Mouse (Mus musculus) hindbrain, embryonic 16.5 days (tissue): ENCODE measurements around the gene Gm884. TPM values are rescaled to one million over a fixed set of nuclear protein-coding genes. Genes with fewer than 3 reads are reported as not detected.

Experiments
- ATAC-seq: fragments of 200-750 bp; cut with Nextera tagmentation; 2 replicates; pipeline ENCODE4 v1.8.0; 2017; ENCODE audit warnings: moderate TSS enrichment, moderate library complexity
- H3K27ac ChIP-seq: fragments of 300-500 bp; sonication (generic); 2 replicates; pipeline ENCODE4 v1.5.1; 2014; ENCODE audit warnings: low read depth, mild to moderate bottlenecking, control low read depth, low read length, moderate library complexity
- H3K27me3 ChIP-seq: fragments of 300-500 bp; sonication (generic); replicated peaks from 2 replicates; pipeline ENCODE4 v1.6.1; 2014; ENCODE audit warnings: low read length; ENCODE audit not compliant: control insufficient read depth, insufficient read depth
- H3K36me3 ChIP-seq: fragments of 300-500 bp; sonication (generic); 2 replicates; pipeline ENCODE4 v1.6.1; 2014; ENCODE audit warnings: mild to moderate bottlenecking, low read length, moderate library complexity, mixed read lengths; ENCODE audit not compliant: control insufficient read depth, insufficient read depth
- H3K4me1 ChIP-seq: fragments of 300-500 bp; sonication (generic); 2 replicates; pipeline ENCODE4 v1.6.1; 2014; ENCODE audit warnings: low read depth, low read length; ENCODE audit not compliant: control insufficient read depth, insufficient read depth
- H3K4me2 ChIP-seq: fragments of 300-500 bp; sonication (generic); 2 replicates; pipeline ENCODE4 v1.6.1; 2014; ENCODE audit warnings: mild to moderate bottlenecking, low read length, control low read depth, moderate library complexity
- H3K4me3 ChIP-seq: fragments of 300-500 bp; sonication (generic); 2 replicates; pipeline ENCODE4 v1.5.1; 2014; ENCODE audit warnings: mild to moderate bottlenecking, low read length, control low read depth, moderate library complexity
- H3K9ac ChIP-seq: fragments of 300-500 bp; sonication (generic); 2 replicates; pipeline ENCODE4 v1.6.1; 2014; ENCODE audit warnings: low read depth, mild to moderate bottlenecking, control low read depth, low read length, moderate library complexity
- H3K9me3 ChIP-seq: fragments of 300-500 bp; sonication (generic); 2 replicates; pipeline ENCODE4 v1.6.1; 2014; ENCODE audit warnings: mild to moderate bottlenecking, low read length, moderate library complexity; ENCODE audit not compliant: control insufficient read depth
- WGBS: fragments of 180-500 bp; shearing (Covaris S2); extraction: QIAGEN DNeasy Blood & Tissue Kit; methylation state at CpG from one replicate; pipeline ENCODE4 v1.1.7; 2014; 5-methylcytosine and 5-hydroxymethylcytosine counted together
- polyA plus RNA-seq: library from polyadenylated mRNA; unstranded; fragments of >200 nt; fragmentation: Nextera tagmentation; extraction: Ambion mirVana; gene quantifications from 2 replicates; pipeline ENCODE4 v1.2.1, GENCODE M21; 2015

The Gm884 gene
- polyA plus RNA-seq, 1 experiment from 2014 or later = not detected

DNA sequence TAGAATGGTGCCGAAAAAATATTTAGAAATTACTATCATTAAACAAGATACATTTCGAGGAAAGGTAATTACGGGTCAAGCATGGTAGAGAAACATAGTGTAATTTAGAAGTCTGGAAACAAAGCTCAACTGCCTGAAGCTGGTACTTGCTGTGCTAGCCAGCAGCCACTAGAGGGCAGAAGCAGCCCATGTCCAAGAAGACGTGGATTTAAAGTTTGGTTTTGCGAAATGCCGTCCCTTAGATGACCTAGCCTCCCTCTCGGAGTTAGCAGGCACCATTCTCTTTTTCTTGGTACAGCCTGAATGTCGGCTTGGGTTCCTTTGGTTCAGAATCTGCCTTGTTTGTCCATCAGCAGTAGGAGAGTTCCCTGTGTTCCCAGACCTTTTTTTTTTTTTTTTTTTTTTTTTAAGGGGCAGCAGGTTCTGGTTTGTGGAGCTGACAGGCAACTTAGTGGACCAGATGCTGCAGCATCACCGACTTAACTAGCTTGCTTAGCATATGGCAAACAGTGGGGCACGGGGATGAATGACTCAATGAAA lies 18.5 kb upstream of the Gm884 start:
- Histone ChIP-seq H3K4me1 (no peaks in the 10 kb centered on the region), H3K9me3 (no peaks in the 10 kb centered on the region), H3K36me3 (no peaks in the 10 kb centered on the region), H3K9ac (no peak overlapping the region), H3K27me3 (no peaks in the 10 kb centered on the region; the same call in 1 of the 2 replicates), H3K4me2 (peak overlapping the region; percentile 41), H3K4me3 (no peak overlapping the region), H3K27ac (no peak overlapping the region)
- WGBS = 6% methylated on average over 10 of the region's 10 CpGs
- no peak for ATAC-seq

DNA sequence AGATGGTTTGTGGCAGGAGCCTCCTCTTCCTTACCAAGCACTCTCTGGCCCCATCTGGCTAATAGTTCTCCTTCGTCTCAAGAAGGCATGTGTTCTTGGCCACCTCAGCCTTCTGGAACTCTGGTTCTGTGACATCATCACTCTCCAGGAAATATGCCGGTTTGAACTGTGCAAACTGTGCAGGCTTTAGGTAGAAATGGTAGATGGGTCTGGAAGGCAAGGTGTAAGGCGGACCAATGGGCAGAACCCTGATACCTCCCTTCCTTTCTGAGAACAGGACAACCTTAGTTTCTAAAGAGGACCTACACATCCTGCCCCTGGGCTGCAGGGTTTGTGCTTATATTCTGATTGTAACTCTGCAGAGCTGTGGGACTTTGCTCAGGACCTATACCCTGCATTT lies 17.9 kb upstream of the Gm884 start, which contains the start of gene Lyzl6:
Gene Lyzl6 (minus strand): TSS at position 101 of the 400 bp plus-strand sequence.
- WGBS = 87% methylated on average over 3 of the region's 3 CpGs
- no peaks in the 10 kb centered on the region for H3K36me3 ChIP-seq
- no peaks in the 10 kb centered on the region for H3K4me1 ChIP-seq
- H3K9ac ChIP-seq = no peak within 1 kb of the TSS
- no peaks in the 10 kb centered on the region; the same call in 1 of the 2 replicates for H3K27me3 ChIP-seq
- H3K9me3 ChIP-seq = no peaks in the 10 kb centered on the region
- H3K4me3 ChIP-seq = no peak within 1 kb of the TSS
- no peak within 1 kb of the TSS for H3K27ac ChIP-seq
- H3K4me2 ChIP-seq = peak within 1 kb of the TSS; percentile 41
- no peak for ATAC-seq

DNA sequence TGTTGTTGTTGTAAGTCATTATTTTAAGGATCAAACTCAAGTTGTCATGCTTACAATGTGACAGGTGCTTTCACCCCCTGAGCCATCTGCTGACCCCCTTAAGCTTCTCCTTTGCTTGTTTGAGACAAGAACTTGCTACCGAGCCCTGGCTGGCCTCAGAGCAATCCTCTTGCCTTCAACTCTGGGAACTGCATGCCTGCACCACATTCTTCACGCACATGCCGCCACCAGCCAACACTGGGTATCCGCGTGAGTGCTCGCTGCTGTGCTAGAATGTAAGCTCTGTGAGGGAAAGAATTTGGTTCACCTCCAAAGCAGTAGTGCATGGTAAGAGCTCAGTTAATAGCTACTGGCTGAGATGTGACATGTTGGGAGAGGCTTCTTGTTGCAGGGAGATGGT lies 15.3 kb upstream of the Gm884 start:
- Histone ChIP-seq H3K4me3 (no peak overlapping the region), H3K9ac (no peak overlapping the region), H3K4me2 (no peak overlapping the region), H3K9me3 (no peaks in the 10 kb centered on the region), H3K36me3 (no peaks in the 10 kb centered on the region), H3K27ac (no peak overlapping the region), H3K27me3 (no peaks in the 10 kb centered on the region; the same call in 1 of the 2 replicates), H3K4me1 (no peaks in the 10 kb centered on the region)
- no peak for ATAC-seq
- WGBS = 79% methylated on average over 6 of the region's 6 CpGs

DNA sequence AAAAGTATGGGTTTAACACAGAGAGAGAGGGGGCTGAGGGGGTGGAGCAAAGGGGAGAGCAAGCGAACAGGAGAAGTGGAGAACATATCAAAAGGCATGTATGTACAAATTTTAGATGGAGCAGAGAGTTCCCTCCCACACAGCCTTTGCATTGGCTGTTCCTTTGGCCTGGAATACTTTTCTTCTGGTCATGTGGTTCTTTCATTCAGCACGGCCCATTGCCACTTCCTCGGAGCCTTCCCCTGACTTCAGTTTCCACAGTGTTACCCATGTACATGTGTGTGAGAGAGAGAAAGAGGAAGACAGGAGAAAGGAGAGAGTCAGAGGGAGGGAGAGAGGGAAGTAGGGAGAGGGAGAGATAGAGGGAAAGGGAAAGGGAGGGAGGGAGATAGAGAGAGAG lies 14.5 kb upstream of the Gm884 start:
- H3K4me1 ChIP-seq = no peaks in the 10 kb centered on the region
- H3K36me3 ChIP-seq = no peaks in the 10 kb centered on the region
- H3K27ac ChIP-seq = no peak overlapping the region
- H3K4me2 ChIP-seq = no peak overlapping the region
- H3K27me3 ChIP-seq = no peaks in the 10 kb centered on the region; the same call in 1 of the 2 replicates
- WGBS = 88% methylated on average over 3 of the region's 3 CpGs
- no peak for ATAC-seq
- no peak overlapping the region for H3K9ac ChIP-seq
- H3K4me3 ChIP-seq = no peak overlapping the region
- H3K9me3 ChIP-seq = no peaks in the 10 kb centered on the region

DNA sequence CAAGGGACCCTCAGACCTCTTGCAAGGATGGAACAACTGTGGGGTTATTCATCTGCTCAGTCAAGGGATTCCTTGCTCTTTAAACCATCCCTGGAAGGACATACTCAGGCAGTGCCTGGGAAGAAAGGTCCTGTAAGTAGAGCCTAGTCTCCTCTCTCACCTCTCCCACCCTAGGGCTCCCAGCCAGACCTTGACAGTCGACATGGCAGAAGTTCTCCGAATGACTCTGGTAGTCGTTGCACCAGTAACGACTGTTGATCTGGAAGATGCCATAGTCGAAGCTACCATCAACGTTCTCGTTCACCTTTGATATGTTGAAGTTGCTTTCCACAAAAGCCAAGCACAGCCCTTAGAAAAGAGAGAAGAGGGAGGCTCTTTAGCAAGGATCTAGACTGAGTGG lies 13.9 kb upstream of the Gm884 start:
- Histone ChIP-seq H3K27ac (no peak overlapping the region), H3K4me3 (no peak overlapping the region), H3K4me2 (no peak overlapping the region), H3K27me3 (no peaks in the 10 kb centered on the region; the same call in 1 of the 2 replicates), H3K4me1 (no peaks in the 10 kb centered on the region), H3K9me3 (no peaks in the 10 kb centered on the region), H3K9ac (no peak overlapping the region), H3K36me3 (no peaks in the 10 kb centered on the region)
- ATAC-seq = no peak
- WGBS = 90% methylated on average over 7 of the region's 7 CpGs

DNA sequence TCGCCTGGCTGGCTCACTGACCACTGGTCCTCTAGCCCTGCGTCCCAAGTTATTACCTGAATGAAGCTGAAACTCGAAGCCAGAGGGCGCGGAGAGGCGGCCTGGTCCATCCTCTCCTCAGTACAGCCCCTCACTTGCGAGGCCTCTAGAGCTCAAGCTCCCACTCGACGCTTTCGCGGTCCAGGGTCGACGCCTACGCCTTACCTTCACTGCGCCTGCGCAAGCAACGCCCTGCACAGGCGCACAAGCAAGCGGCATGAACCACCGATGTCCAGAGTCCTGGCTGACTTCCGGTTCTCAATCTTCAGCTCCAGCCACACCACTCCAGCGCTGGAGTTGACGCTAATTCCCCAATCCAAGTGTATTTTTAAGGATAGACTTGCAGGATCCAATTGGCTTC lies 6.5 kb upstream of the Gm884 start:
- WGBS = 83% methylated on average over 23 of the region's 23 CpGs
- H3K4me2 ChIP-seq = no peak overlapping the region
- H3K27ac ChIP-seq = no peak overlapping the region
- ATAC-seq = no peak
- no peaks in the 10 kb centered on the region for H3K27me3 ChIP-seq
- no peaks in the 10 kb centered on the region for H3K36me3 ChIP-seq
- H3K9me3 ChIP-seq = no peaks in the 10 kb centered on the region
- no peaks in the 10 kb centered on the region for H3K4me1 ChIP-seq
- no peak overlapping the region for H3K9ac ChIP-seq
- no peak overlapping the region for H3K4me3 ChIP-seq

DNA sequence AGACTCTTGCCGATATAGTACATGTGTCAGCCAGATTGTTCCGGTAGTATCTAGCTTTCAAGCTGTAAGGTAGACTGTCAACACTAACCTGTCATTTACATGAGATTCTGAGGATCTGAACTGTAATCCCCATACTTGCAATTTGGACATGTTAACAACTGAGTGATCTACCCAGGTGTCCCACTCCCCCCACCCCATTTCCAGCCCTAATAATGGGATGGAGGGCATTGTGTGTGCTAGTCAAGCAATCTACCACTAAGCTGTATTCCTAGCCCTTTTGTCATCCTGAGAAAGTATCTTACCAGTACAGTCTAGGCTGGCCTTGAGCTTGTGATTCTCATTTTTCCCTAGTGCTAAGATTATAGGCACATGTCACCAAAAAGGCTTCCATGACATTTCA lies 10.2 kb downstream of the Gm884 start:
- ATAC-seq = no peak
- Histone ChIP-seq H3K4me3 (no peak overlapping the region), H3K4me2 (no peak overlapping the region), H3K9me3 (no peaks in the 10 kb centered on the region), H3K9ac (no peak overlapping the region), H3K4me1 (no peaks in the 10 kb centered on the region), H3K36me3 (no peaks in the 10 kb centered on the region), H3K27me3 (no peaks in the 10 kb centered on the region), H3K27ac (no peak overlapping the region)
- WGBS = 90% methylated on average over 2 of the region's 2 CpGs

DNA sequence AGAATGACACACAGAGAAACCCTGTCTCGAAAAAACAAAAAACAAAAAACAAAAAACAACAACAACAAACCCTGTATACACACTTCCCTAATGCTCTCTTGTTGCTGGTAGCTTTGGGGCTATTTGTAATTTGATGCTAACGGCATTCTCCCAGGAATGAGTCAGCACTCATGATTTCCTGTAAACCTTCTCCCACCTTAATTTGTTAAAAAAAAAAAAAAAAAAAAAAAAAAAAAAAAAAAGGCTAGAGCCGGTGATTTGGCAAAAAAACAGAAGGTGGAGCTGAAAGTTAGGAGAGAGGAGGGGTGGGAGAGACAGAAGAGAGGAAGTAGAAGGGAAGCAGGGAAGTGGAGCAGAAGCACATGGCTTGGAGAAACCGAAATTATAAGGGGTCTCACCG lies 14.3 kb downstream of the Gm884 start:
- H3K27ac ChIP-seq = no peak overlapping the region
- no peak overlapping the region for H3K4me3 ChIP-seq
- 76% methylated on average over 5 of the region's 5 CpGs for WGBS
- no peaks in the 10 kb centered on the region for H3K4me1 ChIP-seq
- no peaks in the 10 kb centered on the region for H3K9me3 ChIP-seq
- no peak overlapping the region for H3K4me2 ChIP-seq
- H3K36me3 ChIP-seq = no peaks in the 10 kb centered on the region
- H3K9ac ChIP-seq = no peak overlapping the region
- no peaks in the 10 kb centered on the region for H3K27me3 ChIP-seq
- no peak for ATAC-seq

DNA sequence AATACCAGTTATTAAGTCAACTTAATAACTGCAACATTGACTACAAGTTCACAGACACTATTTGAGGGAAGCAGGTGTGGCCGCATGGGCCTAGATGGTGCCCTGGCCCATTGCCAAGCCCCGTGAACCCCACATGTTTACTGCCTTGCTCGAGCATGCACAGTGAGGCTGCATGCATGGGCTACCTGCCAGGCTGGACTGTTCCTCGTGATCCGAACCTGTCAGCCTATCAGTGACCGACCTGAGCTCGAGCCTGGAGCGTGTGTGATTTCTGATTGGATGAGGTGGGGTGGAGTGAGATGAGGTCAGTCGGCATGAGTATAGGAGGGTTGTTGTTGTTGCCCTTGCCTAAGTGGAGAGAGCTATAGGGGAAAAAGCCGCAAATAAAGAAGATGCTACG lies 42.6 kb downstream of the Gm884 start:
- H3K27ac ChIP-seq = no peak overlapping the region
- no peaks in the 10 kb centered on the region for H3K27me3 ChIP-seq
- 93% methylated on average over 11 of the region's 11 CpGs for WGBS
- H3K4me3 ChIP-seq = no peak overlapping the region
- no peak overlapping the region for H3K4me2 ChIP-seq
- no peaks in the 10 kb centered on the region for H3K4me1 ChIP-seq
- no peaks in the 10 kb centered on the region for H3K36me3 ChIP-seq
- no peak for ATAC-seq
- peaks cover 18% of the 10 kb centered on the region for H3K9me3 ChIP-seq
- H3K9ac ChIP-seq = no peak overlapping the region

DNA sequence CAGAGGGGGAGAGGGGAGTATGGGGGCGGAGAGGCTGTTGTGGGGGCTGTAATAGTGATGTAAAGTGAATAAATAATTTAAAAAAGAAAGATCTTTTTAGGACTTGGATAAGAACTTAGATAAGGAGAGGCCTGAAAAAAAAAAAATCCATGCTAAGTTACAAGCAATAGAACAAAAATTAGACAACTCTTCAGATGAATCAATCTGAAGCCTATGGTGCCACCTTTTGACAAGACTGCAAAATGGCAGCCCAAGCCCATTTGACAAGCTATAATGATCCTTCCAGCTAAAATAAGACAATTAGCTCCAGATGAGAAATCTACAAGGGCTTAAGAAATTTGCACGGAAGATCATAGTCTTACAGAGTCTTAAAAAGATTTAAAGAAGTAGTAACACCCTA lies 64.9 kb downstream of the Gm884 start:
- WGBS = 84% methylated on average over 2 of the region's 2 CpGs
- Histone ChIP-seq H3K4me2 (no peak overlapping the region), H3K9me3 (no peaks in the 10 kb centered on the region), H3K36me3 (no peaks in the 10 kb centered on the region), H3K27ac (no peak overlapping the region), H3K27me3 (no peaks in the 10 kb centered on the region), H3K9ac (no peak overlapping the region), H3K4me3 (no peak overlapping the region), H3K4me1 (no peaks in the 10 kb centered on the region)
- no peak for ATAC-seq
